Mouse (Mus musculus): ENCODE measurements at regions not wholly inside any gene's neighbourhood (a gene's known extent, or its start where the extent isn't known, plus 50 kb on each side); places are given as distances from the start of the nearest gene placed in this dataset.
A peak's percentile ranks its signal among the peaks of the same experiment; 100 is the strongest.

GRCm38 (mm10) chr19:26051478-26052215, 379.4 kb downstream of the Dmrt2 start:
- no peaks in the 10 kb centered on the region for H3K36me3 ChIP-seq
- no peaks in the 10 kb centered on the region for H3K27me3 ChIP-seq
- no peaks in the 10 kb centered on the region for H3K9me3 ChIP-seq
- peak overlapping the region; percentile 11; the same call in 1 of the 2 replicates for H3K9ac ChIP-seq
- H3K4me2 ChIP-seq = peak overlapping the region; percentile 7; the same call in 1 of the 2 replicates
- no peak overlapping the region for H3K4me3 ChIP-seq
- H3K27ac ChIP-seq = peak overlapping the region; percentile 66
- ATAC-seq (ENCODE audit: insufficient number of reproducible peaks, insufficient read depth, low FRiP score, low TSS enrichment, low read depth) = peak; percentile 84
- WGBS = 10% methylated on average over 9 of the region's 9 CpGs
- peaks cover 32% of the 10 kb centered on the region for H3K4me1 ChIP-seq

DNA sequence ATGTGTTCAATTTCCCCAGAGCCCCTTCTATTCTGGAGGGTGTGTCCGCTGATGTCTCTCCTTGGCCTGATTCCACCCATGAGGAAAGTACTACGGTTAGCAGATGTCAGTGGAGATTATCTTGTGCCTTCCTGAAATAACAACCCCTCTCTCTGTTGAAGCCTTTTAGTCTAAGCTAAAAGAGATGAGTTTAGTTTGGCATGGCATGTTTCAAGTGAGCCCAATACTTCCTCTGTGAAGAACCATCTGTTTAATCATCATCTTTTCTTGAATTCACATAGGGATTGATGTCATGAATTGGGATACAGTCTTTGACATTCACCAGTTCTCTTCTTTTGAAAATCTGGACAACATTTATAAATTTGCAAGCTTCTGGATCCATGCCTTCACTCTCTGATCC, 387.5 kb downstream of the Dmrt2 start:
- Histone ChIP-seq H3K9me3 (no peaks in the 10 kb centered on the region), H3K9ac (no peak overlapping the region), H3K4me2 (no peak overlapping the region), H3K27me3 (no peaks in the 10 kb centered on the region), H3K4me3 (no peak overlapping the region), H3K36me3 (no peaks in the 10 kb centered on the region), H3K4me1 (peaks cover 8% of the 10 kb centered on the region), H3K27ac (no peak overlapping the region)
- ATAC-seq (ENCODE audit: insufficient number of reproducible peaks, insufficient read depth, low FRiP score, low TSS enrichment, low read depth) = no peak
- 70% methylated on average over 2 of the region's 2 CpGs for WGBS

DNA sequence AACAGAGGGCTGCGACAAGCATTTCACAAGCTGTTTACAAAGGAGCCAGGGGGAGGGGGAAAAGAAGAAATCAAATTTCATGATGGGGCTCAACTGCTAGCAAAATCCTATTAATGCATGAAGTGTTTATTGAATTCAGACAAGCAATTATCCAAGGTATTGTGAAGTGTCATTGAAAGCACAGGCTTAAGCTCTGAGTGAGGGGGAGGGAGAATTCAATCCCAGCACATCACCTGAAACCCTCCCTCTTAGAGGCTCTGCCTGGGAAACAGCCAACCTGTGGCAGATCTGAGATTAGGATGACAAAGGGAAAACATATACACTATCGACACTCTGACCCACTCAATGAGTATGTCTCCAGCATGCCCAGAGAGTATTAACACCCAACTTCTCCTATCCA, 396.3 kb downstream of the Dmrt2 start:
- no peak for ATAC-seq (ENCODE audit: insufficient number of reproducible peaks, insufficient read depth, low FRiP score, low TSS enrichment, low read depth)
- H3K4me1 ChIP-seq = no peaks in the 10 kb centered on the region
- WGBS = 65% methylated on average over 2 of the region's 2 CpGs
- no peaks in the 10 kb centered on the region for H3K9me3 ChIP-seq
- no peaks in the 10 kb centered on the region for H3K27me3 ChIP-seq
- no peak overlapping the region for H3K9ac ChIP-seq
- H3K27ac ChIP-seq = no peak overlapping the region
- no peak overlapping the region for H3K4me3 ChIP-seq
- H3K4me2 ChIP-seq = no peak overlapping the region
- H3K36me3 ChIP-seq = no peaks in the 10 kb centered on the region

- Histone ChIP-seq H3K4me2 (no peak overlapping the region), H3K4me1 (no peaks in the 10 kb centered on the region), H3K27me3 (no peaks in the 10 kb centered on the region), H3K27ac (no peak overlapping the region), H3K4me3 (no peak overlapping the region), H3K9me3 (no peaks in the 10 kb centered on the region), H3K9ac (no peak overlapping the region), H3K36me3 (no peaks in the 10 kb centered on the region)
- no peak for ATAC-seq (ENCODE audit: insufficient number of reproducible peaks, insufficient read depth, low FRiP score, low TSS enrichment, low read depth)
- 84% methylated on average over 3 of the region's 3 CpGs for WGBS
Observed at GRCm38 (mm10) chr19:26069908-26070307, 397.7 kb downstream of the Dmrt2 start.

DNA sequence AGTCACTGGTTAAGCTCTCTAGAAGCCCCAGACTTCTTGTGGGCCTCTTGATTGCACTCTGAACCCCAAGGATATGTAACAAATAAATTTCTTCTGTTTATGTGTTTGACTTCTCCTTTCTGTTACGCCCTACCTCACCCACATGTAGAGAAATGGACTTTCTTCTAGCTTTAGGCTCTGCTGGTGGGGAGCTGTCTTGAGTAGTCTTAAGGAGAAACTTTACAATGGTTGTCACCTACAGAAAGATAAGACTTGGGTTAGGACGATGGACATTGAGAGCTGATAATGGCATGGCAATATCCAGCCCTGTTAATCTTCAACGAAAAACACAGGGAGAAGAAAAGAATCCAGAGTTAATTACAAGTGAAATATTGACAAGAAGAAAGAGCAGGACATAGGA, 416.1 kb downstream of the Dmrt2 start:
- no peaks in the 10 kb centered on the region for H3K9me3 ChIP-seq
- H3K27me3 ChIP-seq = no peaks in the 10 kb centered on the region
- no peak overlapping the region for H3K4me3 ChIP-seq
- 89% methylated on average over 3 of the region's 3 CpGs for WGBS
- H3K4me1 ChIP-seq = peaks cover 4% of the 10 kb centered on the region; the same call in 1 of the 2 replicates
- H3K4me2 ChIP-seq = no peak overlapping the region
- no peaks in the 10 kb centered on the region for H3K36me3 ChIP-seq
- ATAC-seq (ENCODE audit: insufficient number of reproducible peaks, insufficient read depth, low FRiP score, low TSS enrichment, low read depth) = no peak
- no peak overlapping the region for H3K27ac ChIP-seq
- H3K9ac ChIP-seq = no peak overlapping the region

DNA sequence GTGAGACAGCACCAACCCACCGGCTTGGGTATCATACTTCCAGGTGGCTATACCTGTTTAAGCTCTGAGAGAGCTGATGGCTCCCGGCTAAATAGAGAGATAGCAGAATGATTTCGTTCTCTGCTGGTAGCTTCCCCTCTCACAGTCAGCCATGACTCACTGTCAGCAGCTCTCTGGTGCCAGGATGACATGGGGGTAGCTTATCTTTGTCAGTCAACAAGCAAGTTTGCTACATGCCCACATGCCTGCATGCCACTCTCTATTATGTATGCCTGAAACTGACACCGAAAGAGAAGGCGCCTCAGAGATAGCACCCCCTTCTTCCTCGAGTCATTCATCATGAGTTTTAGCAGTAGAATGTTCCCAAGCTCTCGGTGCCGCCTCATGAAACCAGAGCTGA, 419.2 kb downstream of the Dmrt2 start:
- WGBS = 51% methylated on average over 8 of the region's 8 CpGs
- Histone ChIP-seq H3K36me3 (no peaks in the 10 kb centered on the region), H3K4me3 (no peak overlapping the region), H3K4me1 (peaks cover 4% of the 10 kb centered on the region; the same call in 1 of the 2 replicates), H3K27ac (no peak overlapping the region), H3K9ac (no peak overlapping the region), H3K4me2 (no peak overlapping the region), H3K27me3 (no peaks in the 10 kb centered on the region), H3K9me3 (no peaks in the 10 kb centered on the region)
- ATAC-seq (ENCODE audit: insufficient number of reproducible peaks, insufficient read depth, low FRiP score, low TSS enrichment, low read depth) = no peak

DNA sequence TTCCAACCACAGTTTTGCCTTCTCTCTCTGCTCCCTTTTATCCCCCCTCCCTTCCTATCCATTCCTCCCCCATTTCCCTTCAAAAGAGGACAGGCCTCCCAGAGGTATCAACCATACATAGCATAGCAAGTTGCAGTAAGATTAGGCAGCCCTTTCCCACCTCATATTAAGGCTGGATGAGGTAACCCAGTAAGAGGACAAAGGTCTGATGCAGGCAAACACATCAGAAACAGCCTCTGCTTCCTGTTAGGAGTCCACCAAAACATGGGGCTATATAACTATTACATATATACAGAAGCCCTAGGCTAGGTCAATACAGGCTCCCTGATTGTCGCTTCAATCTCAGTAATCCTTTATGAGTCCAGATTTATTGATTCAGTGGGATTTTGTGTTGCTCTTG, 421.6 kb downstream of the Dmrt2 start:
- no peak for ATAC-seq (ENCODE audit: insufficient number of reproducible peaks, insufficient read depth, low FRiP score, low TSS enrichment, low read depth)
- Histone ChIP-seq H3K4me3 (no peak overlapping the region), H3K9me3 (no peaks in the 10 kb centered on the region), H3K4me1 (peaks cover 4% of the 10 kb centered on the region; the same call in 1 of the 2 replicates), H3K4me2 (no peak overlapping the region), H3K27me3 (no peaks in the 10 kb centered on the region), H3K9ac (no peak overlapping the region), H3K27ac (no peak overlapping the region), H3K36me3 (no peaks in the 10 kb centered on the region)
- 96% methylated on average over 1 of the region's 1 CpGs for WGBS

DNA sequence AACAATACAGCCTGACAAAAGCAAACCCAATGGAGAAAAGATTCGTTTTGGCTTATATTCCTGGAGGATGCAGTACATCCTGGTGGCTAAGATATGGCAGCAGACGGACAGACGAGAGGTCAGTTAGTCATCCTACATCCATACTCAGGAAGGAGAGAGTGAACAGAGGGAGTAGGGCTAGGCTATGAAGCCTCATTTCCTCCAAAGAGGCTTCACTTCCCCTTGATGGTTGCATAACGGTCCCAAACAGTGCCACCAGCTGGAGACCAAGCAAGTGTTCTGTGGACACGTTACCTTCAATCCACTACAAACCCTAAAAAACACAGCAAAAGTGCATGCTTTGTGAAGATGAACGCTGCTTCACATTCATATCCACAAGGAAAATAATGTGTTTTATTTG, 442.1 kb downstream of the Dmrt2 start:
- H3K4me1 ChIP-seq = no peaks in the 10 kb centered on the region
- H3K4me2 ChIP-seq = no peak overlapping the region
- H3K9me3 ChIP-seq = no peaks in the 10 kb centered on the region
- 87% methylated on average over 6 of the region's 6 CpGs for WGBS
- no peak overlapping the region for H3K4me3 ChIP-seq
- no peak overlapping the region for H3K9ac ChIP-seq
- ATAC-seq (ENCODE audit: insufficient number of reproducible peaks, insufficient read depth, low FRiP score, low TSS enrichment, low read depth) = no peak
- peaks cover 3% of the 10 kb centered on the region; the same call in 1 of the 2 replicates for H3K27me3 ChIP-seq
- H3K27ac ChIP-seq = no peak overlapping the region
- H3K36me3 ChIP-seq = no peaks in the 10 kb centered on the region

DNA sequence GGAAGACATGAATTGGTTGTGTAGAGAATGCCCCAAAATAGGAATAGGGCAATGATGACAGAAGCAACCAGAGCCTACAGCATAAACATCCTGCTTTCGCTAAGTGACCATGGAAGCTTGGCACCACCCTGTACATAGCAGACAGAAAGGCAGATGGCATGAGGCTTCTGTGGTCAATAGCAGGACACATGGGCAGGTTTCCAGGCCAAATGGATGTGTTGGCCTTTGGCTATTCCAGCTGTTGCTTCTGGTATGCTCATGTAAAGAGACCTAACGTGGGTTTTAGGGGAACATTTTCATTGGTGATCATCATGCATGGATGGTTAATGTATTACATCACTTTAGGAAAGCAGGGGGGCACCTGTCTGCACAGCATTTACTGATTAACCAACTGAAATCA, 456.2 kb downstream of the Dmrt2 start:
- H3K36me3 ChIP-seq = no peaks in the 10 kb centered on the region
- no peak for ATAC-seq (ENCODE audit: insufficient number of reproducible peaks, insufficient read depth, low FRiP score, low TSS enrichment, low read depth)
- H3K9me3 ChIP-seq = no peaks in the 10 kb centered on the region
- no peak overlapping the region for H3K9ac ChIP-seq
- H3K27ac ChIP-seq = no peak overlapping the region
- WGBS = 66% methylated on average over 2 of the region's 2 CpGs
- no peak overlapping the region for H3K4me2 ChIP-seq
- no peaks in the 10 kb centered on the region for H3K27me3 ChIP-seq
- H3K4me1 ChIP-seq = no peaks in the 10 kb centered on the region
- no peak overlapping the region for H3K4me3 ChIP-seq

DNA sequence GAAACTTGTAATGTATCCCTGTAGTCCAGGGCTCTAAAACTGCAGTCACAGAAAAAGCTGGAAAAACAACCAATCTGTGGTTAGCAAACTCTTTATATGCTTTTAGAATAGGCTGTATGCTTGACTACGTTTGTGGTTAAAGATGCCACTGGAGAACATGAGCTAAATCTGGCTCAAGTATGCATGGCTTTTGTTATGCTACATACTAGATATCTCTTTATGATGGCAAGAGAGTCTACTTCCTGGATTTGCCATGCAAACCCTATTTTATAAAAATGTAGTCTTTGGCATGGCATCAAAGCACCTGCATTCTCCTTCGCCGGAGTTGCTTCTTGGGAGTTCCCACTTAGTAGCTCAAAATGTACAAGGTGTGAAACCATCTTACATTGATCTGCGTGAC, 462.2 kb downstream of the Dmrt2 start:
- no peak for ATAC-seq (ENCODE audit: insufficient number of reproducible peaks, insufficient read depth, low FRiP score, low TSS enrichment, low read depth)
- H3K27ac ChIP-seq = no peak overlapping the region
- no peaks in the 10 kb centered on the region for H3K27me3 ChIP-seq
- H3K4me1 ChIP-seq = 0 out of 2 replicates have a peak, but pooled peaks cover 3% of the 10 kb centered on the region
- H3K9ac ChIP-seq = no peak overlapping the region
- H3K9me3 ChIP-seq = no peaks in the 10 kb centered on the region
- 64% methylated on average over 4 of the region's 4 CpGs for WGBS
- no peak overlapping the region for H3K4me3 ChIP-seq
- H3K4me2 ChIP-seq = no peak overlapping the region
- H3K36me3 ChIP-seq = no peaks in the 10 kb centered on the region

DNA sequence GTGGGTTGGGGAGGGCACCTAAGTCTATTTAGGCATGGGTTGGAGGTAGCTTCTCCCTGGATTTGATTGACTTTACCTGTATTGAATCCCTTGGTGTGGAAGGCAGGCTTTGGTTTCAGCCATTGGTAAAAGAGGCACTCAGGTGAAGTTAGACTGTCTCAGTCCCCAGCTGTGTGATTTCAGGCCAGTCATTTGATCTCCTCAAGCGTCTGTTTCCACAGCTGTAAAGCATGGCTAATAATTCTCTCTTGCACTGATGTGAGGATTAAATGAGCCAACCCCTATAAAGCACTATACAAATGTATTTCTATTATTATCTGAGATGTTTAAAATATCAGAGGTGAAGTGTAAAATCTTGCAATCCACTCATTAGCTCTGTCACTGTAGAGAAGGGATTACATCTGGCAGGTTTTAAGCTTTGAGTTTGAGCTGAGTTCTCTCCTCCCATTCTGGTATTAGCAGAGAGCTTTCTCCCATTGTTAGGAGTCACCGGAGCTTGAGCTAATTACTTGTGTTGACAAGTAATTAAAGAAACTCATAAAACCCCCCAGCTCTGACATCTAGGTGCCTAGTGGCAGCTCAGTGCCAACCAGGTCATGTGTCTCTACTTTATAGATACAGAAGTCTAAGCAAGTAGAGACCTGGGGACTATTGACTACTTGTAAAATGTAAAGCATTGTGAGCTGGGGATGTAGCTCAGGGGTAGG, 463.3 kb downstream of the Dmrt2 start:
- H3K36me3 ChIP-seq = no peaks in the 10 kb centered on the region
- H3K27ac ChIP-seq = no peak overlapping the region
- 0 out of 2 replicates have a peak, but pooled peaks cover 3% of the 10 kb centered on the region for H3K4me1 ChIP-seq
- H3K4me3 ChIP-seq = no peak overlapping the region
- no peaks in the 10 kb centered on the region for H3K27me3 ChIP-seq
- no peaks in the 10 kb centered on the region for H3K9me3 ChIP-seq
- no peak overlapping the region for H3K9ac ChIP-seq
- 31% methylated on average over 2 of the region's 2 CpGs for WGBS
- no peak for ATAC-seq (ENCODE audit: insufficient number of reproducible peaks, insufficient read depth, low FRiP score, low TSS enrichment, low read depth)
- H3K4me2 ChIP-seq = no peak overlapping the region

GRCm38 (mm10) chr19:26140647-26141046, 464.2 kb upstream of the Smarca2 start:
- no peak for ATAC-seq (ENCODE audit: insufficient number of reproducible peaks, insufficient read depth, low FRiP score, low TSS enrichment, low read depth)
- 62% methylated on average over 2 of the region's 2 CpGs for WGBS

More at GRCm38 (mm10) chr19:26140647-26141046, 464.2 kb upstream of the Smarca2 start:
- Histone ChIP-seq H3K9ac (no peak overlapping the region), H3K9me3 (no peaks in the 10 kb centered on the region), H3K4me3 (no peak overlapping the region), H3K4me2 (no peak overlapping the region), H3K4me1 (0 out of 2 replicates have a peak, but pooled peaks cover 4% of the 10 kb centered on the region), H3K27me3 (no peaks in the 10 kb centered on the region), H3K36me3 (no peaks in the 10 kb centered on the region), H3K27ac (no peak overlapping the region)
